Mouse (Mus musculus) heart, embryonic 13.5 days (tissue): ENCODE measurements around the gene Lgals4. TPM values are rescaled to one million over a fixed set of nuclear protein-coding genes. Genes with fewer than 3 reads are reported as not detected.
A peak's percentile ranks its signal among the peaks of the same experiment; 100 is the strongest.

Source experiments
- ATAC-seq: fragments of 200-750 bp; cut with Nextera tagmentation; 2 replicates; pipeline ENCODE4 v1.8.0; 2017; ENCODE audit warnings: moderate TSS enrichment; ENCODE audit not compliant: insufficient number of reproducible peaks, low FRiP score, low TSS enrichment; ENCODE audit errors: extremely low read depth
- H3K27ac ChIP-seq: fragments of 300-500 bp; sonication (generic); replicated peaks from 2 replicates; pipeline ENCODE4 v1.5.1; 2015; ENCODE audit warnings: moderate library complexity, mild to moderate bottlenecking, inconsistent platforms
- H3K27me3 ChIP-seq: fragments of 300-500 bp; sonication (generic); replicated peaks from 2 replicates; pipeline ENCODE4 v1.6.1; 2015; ENCODE audit warnings: mild to moderate bottlenecking, inconsistent platforms
- H3K36me3 ChIP-seq: fragments of 300-500 bp; sonication (generic); 2 replicates; pipeline ENCODE4 v1.6.1; 2015; ENCODE audit warnings: mild to moderate bottlenecking, inconsistent platforms
- H3K4me1 ChIP-seq: fragments of 300-500 bp; sonication (generic); 2 replicates; pipeline ENCODE4 v1.6.1; 2015; ENCODE audit warnings: inconsistent platforms
- H3K4me2 ChIP-seq: fragments of 300-500 bp; sonication (generic); 2 replicates; pipeline ENCODE4 v1.6.1; 2015; ENCODE audit warnings: inconsistent platforms, mild to moderate bottlenecking, moderate library complexity
- H3K4me3 ChIP-seq: fragments of 300-500 bp; sonication (generic); 2 replicates; pipeline ENCODE4 v1.5.1; 2015; ENCODE audit warnings: moderate library complexity, mild to moderate bottlenecking, inconsistent platforms
- H3K9ac ChIP-seq: fragments of 300-500 bp; sonication (generic); 2 replicates; pipeline ENCODE4 v1.6.1; 2015; ENCODE audit warnings: inconsistent platforms, mild to moderate bottlenecking, moderate library complexity
- H3K9me3 ChIP-seq: fragments of 300-500 bp; sonication (generic); 2 replicates; pipeline ENCODE4 v1.6.1; 2016; ENCODE audit warnings: inconsistent platforms
- WGBS: fragments of 180-500 bp; shearing (Covaris S2); methylation state at CpG from one replicate; pipeline ENCODE4 v1.1.7; 2015; ENCODE audit warnings: mixed read lengths; 5-methylcytosine and 5-hydroxymethylcytosine counted together
- polyA plus RNA-seq: library from polyadenylated mRNA; unstranded; fragments of >200 nt; fragmentation: Nextera tagmentation; extraction: Ambion mirVana; gene quantifications from 2 replicates; pipeline ENCODE4 v1.2.1, GENCODE M21; 2015

Lgals4 gene
- polyA plus RNA-seq, 1 experiment from 2014 or later, result 4.3 TPM

- peaks cover 24% of the 10 kb centered on the region for H3K36me3 ChIP-seq
- no peaks in the 10 kb centered on the region for H3K27me3 ChIP-seq
- ATAC-seq, result peak; percentile 68
- H3K4me3 ChIP-seq, result peak overlapping the region; percentile 86
- H3K27ac ChIP-seq, result peak overlapping the region; percentile 100
- no peaks in the 10 kb centered on the region for H3K9me3 ChIP-seq
- H3K4me1 ChIP-seq, result peaks cover 37% of the 10 kb centered on the region
- under 1% methylated on average over 29 of the region's 32 CpGs for WGBS
- peak overlapping the region; percentile 98 for H3K4me2 ChIP-seq
- H3K9ac ChIP-seq, result peak overlapping the region; percentile 98
These were observed 24.7 kb upstream of the Lgals4 start for GRCm38 (mm10) chr7:28808957-28809393.

DNA sequence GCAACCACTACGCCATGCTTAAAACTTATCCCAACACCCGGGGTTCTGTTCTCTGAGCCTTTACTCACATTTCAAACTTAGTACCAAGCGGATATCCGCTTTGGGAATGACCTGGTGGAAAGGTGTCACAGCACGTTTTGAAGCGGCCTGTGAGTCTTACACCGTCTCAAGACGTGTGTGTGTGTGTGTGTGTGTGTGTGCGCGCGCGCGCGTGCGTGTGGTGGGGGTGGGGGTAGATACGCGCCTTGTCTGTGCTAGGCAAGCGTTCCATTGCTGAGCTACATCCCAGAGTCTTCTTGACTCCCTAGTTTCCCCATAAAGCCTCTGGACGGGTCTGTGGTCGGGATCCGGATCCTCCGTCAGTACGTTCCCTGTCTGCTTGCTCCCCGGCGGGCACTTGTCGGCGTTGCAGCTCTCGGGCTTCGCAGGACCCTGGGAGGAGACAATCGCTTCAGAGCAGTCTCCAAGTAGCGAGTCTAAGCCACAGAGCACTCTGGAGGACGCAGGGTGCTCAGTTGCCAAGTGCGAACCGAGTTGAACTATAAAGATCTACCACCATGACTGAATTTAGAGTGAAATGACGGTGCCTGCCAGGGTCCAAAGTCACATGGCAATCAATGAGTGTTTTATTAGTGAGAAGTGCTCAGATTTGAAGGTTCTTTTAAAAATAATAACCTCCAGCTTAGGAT lies 24.1 kb upstream of the Lgals4 start:
- Histone ChIP-seq H3K4me3 (peak overlapping the region; percentile 86), H3K9me3 (no peaks in the 10 kb centered on the region), H3K27me3 (no peaks in the 10 kb centered on the region), H3K9ac (peak overlapping the region; percentile 98), H3K36me3 (peaks cover 29% of the 10 kb centered on the region), H3K4me1 (peaks cover 40% of the 10 kb centered on the region), H3K27ac (peak overlapping the region; percentile 100), H3K4me2 (peak overlapping the region; percentile 98)
- ATAC-seq, result 0 out of 2 replicates have a peak, but pooled peaks have one; percentile 4
- under 1% methylated on average over 35 of the region's 35 CpGs for WGBS

DNA sequence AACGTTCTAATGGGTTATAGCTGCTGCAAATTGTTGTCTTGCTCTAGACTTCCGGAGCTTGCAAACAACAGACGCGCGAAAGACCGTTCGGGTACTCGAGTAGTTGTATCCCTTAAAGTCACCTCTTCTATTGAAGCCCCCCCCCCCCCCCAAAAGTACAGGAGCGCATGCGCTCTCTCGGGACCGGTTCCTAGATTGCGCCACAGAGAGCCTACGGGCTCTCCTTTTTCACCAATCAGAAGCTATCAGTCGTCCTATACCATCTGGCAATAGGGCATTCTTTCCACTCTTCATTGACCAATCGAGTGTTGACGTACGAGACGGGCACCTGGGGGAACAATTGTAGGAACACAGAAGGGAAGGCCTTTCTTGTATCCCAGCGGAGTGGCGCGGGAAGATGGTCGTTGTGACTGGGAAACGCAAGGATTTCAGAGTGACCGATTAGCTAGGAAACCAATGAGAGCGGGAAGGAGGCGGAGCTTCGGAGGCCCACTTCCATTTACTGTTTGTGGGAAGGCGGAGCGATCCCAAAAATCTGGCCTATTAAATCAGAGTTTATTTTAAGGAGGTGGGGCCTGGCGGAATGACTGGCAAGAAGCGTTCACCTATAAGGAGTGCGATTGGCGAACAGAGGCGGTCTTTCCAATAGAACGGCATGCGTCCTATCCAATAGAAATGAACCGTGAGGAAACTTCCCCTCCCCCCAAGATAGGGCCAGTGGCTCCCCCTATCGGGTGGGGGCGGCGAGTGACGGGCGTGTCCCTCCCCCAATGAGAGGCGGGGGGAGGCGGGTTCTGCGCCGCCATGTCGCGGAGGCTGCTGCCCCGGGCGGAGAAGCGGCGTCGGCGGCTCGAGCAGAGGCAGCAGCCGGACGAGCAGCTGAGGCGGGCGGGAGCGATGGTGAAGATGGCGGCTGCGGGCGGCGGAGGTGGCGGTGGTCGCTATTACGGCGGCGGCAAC lies 23.3 kb upstream of the Lgals4 start:
- peak overlapping the region; percentile 100 for H3K27ac ChIP-seq
- H3K4me3 ChIP-seq, result peak overlapping the region; percentile 86
- peak overlapping the region; percentile 99 for H3K4me2 ChIP-seq
- peak overlapping the region; percentile 99 for H3K9ac ChIP-seq
- WGBS, result under 1% methylated on average over 66 of the region's 70 CpGs
- H3K4me1 ChIP-seq, result peaks cover 48% of the 10 kb centered on the region
- ATAC-seq, result peak; percentile 83
- H3K36me3 ChIP-seq, result peaks cover 38% of the 10 kb centered on the region
- no peaks in the 10 kb centered on the region for H3K27me3 ChIP-seq
- no peaks in the 10 kb centered on the region for H3K9me3 ChIP-seq

GRCm38 (mm10) chr7:28811228-28811627 lies 22.4 kb upstream of the Lgals4 start:
- peak overlapping the region; percentile 99 for H3K9ac ChIP-seq
- H3K27ac ChIP-seq, result peak overlapping the region; percentile 99
- H3K9me3 ChIP-seq, result no peaks in the 10 kb centered on the region
- H3K36me3 ChIP-seq, result peaks cover 46% of the 10 kb centered on the region
- peak overlapping the region; percentile 99 for H3K4me2 ChIP-seq
- H3K27me3 ChIP-seq, result no peaks in the 10 kb centered on the region
- peaks cover 57% of the 10 kb centered on the region for H3K4me1 ChIP-seq
- peak; percentile 65 for ATAC-seq
- peak overlapping the region; percentile 86 for H3K4me3 ChIP-seq
- under 1% methylated on average over 40 of the region's 40 CpGs for WGBS

DNA sequence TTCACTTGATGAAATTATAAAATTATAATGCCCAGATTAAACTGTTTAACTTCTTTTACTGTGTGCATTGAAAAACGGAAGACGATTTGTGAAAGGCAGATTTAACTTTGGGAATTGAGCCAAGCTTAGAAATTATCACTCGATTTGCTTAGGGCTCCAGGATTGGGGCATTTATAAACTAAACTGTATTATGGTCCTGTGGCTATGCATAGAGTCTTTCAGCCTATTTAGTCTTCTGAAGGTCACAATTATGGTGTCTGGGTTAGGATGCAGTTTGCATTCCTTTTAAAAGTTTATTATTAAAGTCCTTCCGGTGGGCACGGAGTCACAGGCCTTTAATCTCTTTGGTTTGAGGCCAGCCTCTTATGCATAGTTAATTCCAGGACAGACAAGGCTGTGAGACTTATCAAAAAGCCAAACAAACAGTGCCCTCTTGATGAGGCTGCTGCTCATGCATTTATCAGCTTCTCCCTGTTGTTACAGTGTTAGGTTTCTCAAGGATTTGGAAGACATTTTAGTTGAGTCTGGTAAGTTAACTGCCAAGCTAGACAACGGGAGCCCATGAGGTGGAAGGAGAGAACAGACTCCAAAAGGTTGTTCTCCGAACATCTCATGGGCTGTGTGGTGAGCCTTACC lies 21.9 kb upstream of the Lgals4 start:
- Histone ChIP-seq H3K4me1 (peaks cover 61% of the 10 kb centered on the region), H3K9me3 (no peaks in the 10 kb centered on the region), H3K9ac (peak overlapping the region; percentile 99), H3K4me3 (peak overlapping the region; percentile 86), H3K4me2 (peak overlapping the region; percentile 99), H3K27ac (peak overlapping the region; percentile 99), H3K27me3 (no peaks in the 10 kb centered on the region), H3K36me3 (peaks cover 52% of the 10 kb centered on the region)
- ATAC-seq, result no peak
- WGBS, result 3% methylated on average over 7 of the region's 7 CpGs

- peaks cover 65% of the 10 kb centered on the region for H3K4me1 ChIP-seq
- H3K4me2 ChIP-seq, result peak overlapping the region; percentile 99
- H3K9me3 ChIP-seq, result no peaks in the 10 kb centered on the region
- WGBS, result 46% methylated on average over 4 of the region's 4 CpGs
- peak overlapping the region; percentile 99 for H3K27ac ChIP-seq
- no peak for ATAC-seq
- H3K4me3 ChIP-seq, result peak overlapping the region; percentile 86
- no peaks in the 10 kb centered on the region for H3K27me3 ChIP-seq
- peak overlapping the region; percentile 99 for H3K9ac ChIP-seq
- H3K36me3 ChIP-seq, result peaks cover 58% of the 10 kb centered on the region
These were observed 21.2 kb upstream of the Lgals4 start for GRCm38 (mm10) chr7:28812436-28812835.

DNA sequence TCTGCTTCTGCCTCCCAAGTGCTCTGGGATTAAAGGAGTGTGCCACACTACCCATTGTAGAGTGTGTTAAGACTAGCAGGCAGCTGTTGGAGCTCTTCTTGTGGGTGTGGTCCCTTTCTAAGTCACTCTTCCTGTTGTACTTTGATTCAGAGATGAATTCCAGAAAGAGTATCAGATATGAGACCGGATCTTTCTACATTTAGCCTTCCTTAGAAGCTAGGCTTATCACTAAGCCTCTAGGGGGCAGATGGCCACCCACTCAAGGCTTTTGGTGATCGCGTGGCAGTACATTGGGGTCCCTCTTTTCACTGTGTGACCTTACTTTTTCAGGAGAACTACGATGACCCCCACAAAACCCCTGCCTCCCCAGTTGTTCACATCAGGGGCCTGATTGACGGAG lies 20.7 kb upstream of the Lgals4 start:
- no peak for ATAC-seq

GRCm38 (mm10) chr7:28814306-28815034 lies 19.2 kb upstream of the Lgals4 start:
- peaks cover 79% of the 10 kb centered on the region for H3K36me3 ChIP-seq
- H3K4me3 ChIP-seq, result no peak overlapping the region
- H3K27me3 ChIP-seq, result no peaks in the 10 kb centered on the region
- H3K4me2 ChIP-seq, result no peak overlapping the region
- peak overlapping the region; percentile 4; the same call in 1 of the 2 replicates for H3K27ac ChIP-seq
- H3K9ac ChIP-seq, result peak overlapping the region; percentile 99
- ATAC-seq, result no peak
- H3K4me1 ChIP-seq, result peaks cover 75% of the 10 kb centered on the region
- H3K9me3 ChIP-seq, result no peaks in the 10 kb centered on the region
- 58% methylated on average over 5 of the region's 5 CpGs for WGBS

More for the DNA sequence above, 20.7 kb upstream of the Lgals4 start:
- H3K36me3 ChIP-seq, result peaks cover 63% of the 10 kb centered on the region
- H3K4me1 ChIP-seq, result peaks cover 66% of the 10 kb centered on the region
- peak overlapping the region; percentile 99 for H3K9ac ChIP-seq
- peak overlapping the region; percentile 86 for H3K4me3 ChIP-seq
- WGBS, result 52% methylated on average over 5 of the region's 5 CpGs
- H3K4me2 ChIP-seq, result peak overlapping the region; percentile 99
- no peaks in the 10 kb centered on the region for H3K9me3 ChIP-seq
- H3K27me3 ChIP-seq, result no peaks in the 10 kb centered on the region
- H3K27ac ChIP-seq, result peak overlapping the region; percentile 99

GRCm38 (mm10) chr7:28815230-28815629 lies 18.4 kb upstream of the Lgals4 start:
- H3K9ac ChIP-seq, result peak overlapping the region; percentile 52; the same call in 1 of the 2 replicates

GRCm38 (mm10) chr7:28816201-28816600 lies 17.5 kb upstream of the Lgals4 start:
- Histone ChIP-seq H3K27ac (peak overlapping the region; percentile 4; the same call in 1 of the 2 replicates), H3K4me2 (no peak overlapping the region), H3K9me3 (no peaks in the 10 kb centered on the region), H3K9ac (peak overlapping the region; percentile 47; the same call in 1 of the 2 replicates), H3K36me3 (peaks cover 96% of the 10 kb centered on the region), H3K4me1 (peaks cover 93% of the 10 kb centered on the region), H3K27me3 (no peaks in the 10 kb centered on the region), H3K4me3 (no peak overlapping the region)
- WGBS, result 80% methylated on average over 9 of the region's 9 CpGs
- ATAC-seq, result no peak

More at GRCm38 (mm10) chr7:28815230-28815629, 18.4 kb upstream of the Lgals4 start:
- WGBS, result 88% methylated on average over 9 of the region's 9 CpGs
- peaks cover 83% of the 10 kb centered on the region for H3K4me1 ChIP-seq
- H3K4me2 ChIP-seq, result no peak overlapping the region; the same call in 1 of the 2 replicates
- no peak overlapping the region for H3K4me3 ChIP-seq
- H3K36me3 ChIP-seq, result peaks cover 86% of the 10 kb centered on the region
- H3K27ac ChIP-seq, result peak overlapping the region; percentile 4
- no peaks in the 10 kb centered on the region for H3K9me3 ChIP-seq
- H3K27me3 ChIP-seq, result no peaks in the 10 kb centered on the region
- no peak for ATAC-seq
